Mouse (Mus musculus): ENCODE measurements at regions not wholly inside any gene's neighbourhood (a gene's known extent, or its start where the extent isn't known, plus 50 kb on each side); places are given as distances from the start of the nearest gene placed in this dataset.

DNA sequence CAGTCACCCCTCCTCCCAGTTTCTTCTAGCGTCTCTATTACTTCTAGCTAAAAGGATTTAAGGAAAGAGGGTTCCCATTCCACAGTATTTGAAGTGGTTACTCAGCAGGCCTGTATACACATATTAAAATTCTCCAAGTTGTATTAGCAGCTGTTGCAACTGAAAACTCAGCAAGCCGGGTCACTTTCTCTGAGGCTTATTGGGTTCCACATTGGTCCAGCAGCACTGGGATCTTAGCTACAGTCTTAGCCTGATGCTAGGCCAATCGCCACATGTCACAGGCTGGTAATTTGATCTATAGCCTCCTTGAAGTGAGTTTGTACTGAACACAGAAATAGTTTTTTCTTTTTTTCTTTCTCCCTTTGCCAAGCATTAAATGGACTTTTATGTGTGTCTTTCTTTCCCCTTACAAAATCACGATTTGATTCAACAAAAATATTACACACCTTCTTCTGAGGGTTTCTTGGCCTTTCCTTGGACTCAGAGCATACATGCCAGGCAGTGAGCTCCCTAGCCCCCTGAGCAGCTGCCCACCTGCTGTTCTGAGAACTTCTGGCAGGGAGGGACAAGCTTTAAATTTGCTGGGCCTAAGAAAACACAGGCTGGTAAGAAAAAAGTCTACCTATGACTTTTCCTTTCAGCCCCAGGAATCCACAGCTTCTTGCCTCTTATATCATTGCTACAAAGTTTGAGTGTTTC is 297.3 kb downstream of the Kcnrg start:
- ATAC-seq, result no peak

DNA sequence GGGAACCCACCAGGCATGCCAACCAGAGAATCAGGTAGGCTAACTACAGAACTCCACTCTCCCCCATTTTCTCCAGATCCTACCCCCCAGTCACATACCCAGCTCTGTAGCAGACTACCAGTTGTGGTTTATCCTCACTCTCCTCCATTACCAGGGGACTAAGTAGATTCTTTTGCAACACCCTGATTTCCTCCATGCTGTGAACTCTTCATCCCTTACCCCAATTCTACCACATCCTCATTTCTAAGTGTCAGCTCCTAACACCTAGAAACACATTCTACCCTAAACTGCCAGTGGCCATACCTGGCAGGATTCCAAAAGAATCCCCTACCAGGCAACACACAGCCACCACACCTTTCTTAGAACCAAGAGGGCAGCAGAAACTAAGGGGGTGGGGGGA is 310.9 kb downstream of the Kcnrg start:
- no peak for ATAC-seq

DNA sequence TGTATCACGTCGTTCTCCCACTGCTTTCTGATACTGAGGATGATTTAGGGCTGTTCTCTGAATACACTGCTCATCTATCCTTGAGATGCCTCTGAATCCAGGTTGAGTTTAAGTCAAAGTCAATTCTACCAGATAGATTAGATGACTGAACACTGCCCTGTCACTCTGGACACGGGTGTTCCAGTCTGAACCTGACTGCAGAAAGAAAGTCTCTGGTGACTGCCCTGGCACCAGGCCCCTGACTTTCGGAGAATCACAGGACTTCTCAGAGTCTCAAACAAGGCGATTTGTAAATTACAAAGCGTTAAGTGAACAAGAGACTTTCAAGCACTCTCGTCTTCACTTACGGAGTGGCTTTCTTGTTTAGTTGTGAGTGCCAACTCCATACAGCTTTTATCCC is 324.6 kb downstream of the Kcnrg start:
- no peak for ATAC-seq

DNA sequence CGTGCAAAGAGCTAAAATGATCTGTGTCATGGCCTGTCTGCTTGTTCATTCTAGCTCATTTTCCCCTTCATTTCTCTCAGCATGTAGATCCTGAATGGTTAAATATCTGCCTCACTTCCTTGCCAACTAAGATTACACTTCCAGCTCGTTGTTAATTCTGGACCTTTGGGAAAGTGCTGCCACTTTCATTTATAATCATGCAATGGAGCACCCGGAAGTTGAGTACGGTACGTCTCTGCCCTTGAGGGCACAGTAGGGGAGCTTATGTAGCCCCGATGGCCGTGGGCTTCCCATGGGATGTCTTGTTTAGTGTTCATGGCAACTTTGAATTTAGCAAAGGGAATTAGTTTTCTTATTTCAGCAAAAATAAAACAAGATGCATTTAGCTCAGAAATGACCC is 334.4 kb downstream of the Kcnrg start:
- ATAC-seq, result no peak

DNA sequence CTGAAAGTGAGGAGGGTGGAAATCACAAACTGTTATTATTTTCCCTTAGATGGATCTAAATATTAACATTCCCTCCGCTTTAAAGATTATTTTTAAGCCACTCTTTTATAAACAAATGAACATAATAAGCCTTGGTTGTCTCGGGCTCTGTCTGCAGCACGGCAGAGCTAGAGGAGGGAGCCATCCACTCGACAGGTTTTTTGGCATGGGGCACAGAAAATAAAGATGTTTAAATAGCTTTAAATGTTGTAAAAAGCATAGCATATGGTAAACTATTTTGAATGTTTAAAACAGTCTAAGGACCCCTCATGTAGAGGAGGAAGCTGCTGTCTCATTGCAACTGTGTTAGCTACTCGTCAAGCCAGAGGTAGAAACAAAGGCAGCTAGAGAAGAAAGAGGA is 338.4 kb downstream of the Kcnrg start:
- ATAC-seq, result no peak

DNA sequence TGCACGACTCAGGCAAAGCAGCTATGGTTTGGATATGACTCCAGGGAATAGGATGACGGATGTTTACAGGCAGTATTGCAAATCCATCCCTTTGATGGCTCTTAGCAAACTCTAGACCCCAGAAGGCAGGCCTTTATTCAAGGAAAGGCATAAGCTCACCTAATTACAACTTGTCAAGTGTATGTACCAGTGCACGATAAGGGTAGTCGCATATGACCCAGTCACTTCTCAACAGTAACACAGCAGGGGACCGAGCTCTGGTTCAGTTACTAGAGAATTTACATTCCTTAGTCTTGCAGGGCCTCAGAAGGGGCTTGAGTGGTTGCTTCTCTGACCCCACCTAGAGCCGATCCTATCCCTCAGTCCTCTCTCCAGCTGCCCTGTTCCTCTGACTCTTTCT is 342.2 kb downstream of the Kcnrg start:
- ATAC-seq, result no peak

DNA sequence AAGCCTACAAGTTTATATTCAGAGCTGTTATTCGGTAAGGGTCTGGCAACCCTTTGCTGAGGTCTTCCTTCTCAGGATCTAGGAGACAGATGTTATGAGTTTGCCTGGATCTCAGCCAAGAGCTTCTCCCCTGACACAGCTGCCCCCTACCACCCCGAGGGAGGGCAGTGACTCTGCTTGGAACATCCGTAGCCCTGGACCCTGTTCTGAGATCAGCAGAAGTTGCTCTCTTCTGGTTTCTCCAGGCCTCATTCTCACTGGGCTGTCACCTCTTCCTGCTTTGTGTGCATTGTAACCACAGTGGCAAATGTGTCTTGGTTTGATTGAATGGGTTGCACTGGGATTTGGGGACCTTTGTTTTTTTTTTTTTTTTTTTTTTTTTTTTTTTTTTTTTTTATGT is 342.4 kb upstream of the Rnaseh2b start:
- ATAC-seq, result no peak

DNA sequence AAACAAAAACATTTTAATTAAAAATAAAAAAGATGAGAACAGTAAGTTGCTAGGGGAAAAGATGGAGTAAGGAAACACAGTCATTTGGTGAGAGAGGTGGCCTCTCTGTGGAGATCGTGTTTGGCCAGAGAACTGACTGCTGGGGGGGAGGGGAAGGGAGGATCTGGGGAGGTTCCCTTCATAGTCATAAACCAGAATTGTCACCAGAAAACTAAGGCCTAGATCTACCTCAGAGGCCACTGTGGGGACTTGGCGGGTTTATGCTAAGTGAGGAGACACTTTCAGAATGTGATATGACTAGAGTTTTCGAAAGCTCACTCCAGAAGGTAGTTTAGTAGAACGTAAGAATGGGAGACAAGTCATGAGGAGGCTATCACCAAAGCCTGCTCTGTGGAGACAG is 339.4 kb upstream of the Rnaseh2b start:
- no peak for ATAC-seq

DNA sequence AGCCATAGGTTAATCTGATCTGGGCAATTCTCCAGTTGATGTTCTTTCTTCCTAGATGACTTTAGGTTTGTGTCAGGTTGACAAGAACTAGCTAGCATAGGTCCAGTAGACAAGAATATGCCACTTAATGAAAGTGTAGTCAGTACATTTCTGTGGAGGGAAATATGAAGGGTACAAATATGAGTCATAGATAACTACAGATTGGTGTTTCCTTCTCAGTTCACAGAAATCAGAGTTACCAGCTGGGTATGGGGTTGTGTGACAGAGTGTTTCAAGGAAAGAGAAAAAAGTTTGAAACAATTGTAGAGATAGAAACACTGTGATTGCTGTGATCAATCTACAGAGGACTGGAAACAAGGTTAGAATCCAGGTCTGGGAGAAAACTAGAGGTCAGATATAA is 337.0 kb upstream of the Rnaseh2b start:
- no peak for ATAC-seq

DNA sequence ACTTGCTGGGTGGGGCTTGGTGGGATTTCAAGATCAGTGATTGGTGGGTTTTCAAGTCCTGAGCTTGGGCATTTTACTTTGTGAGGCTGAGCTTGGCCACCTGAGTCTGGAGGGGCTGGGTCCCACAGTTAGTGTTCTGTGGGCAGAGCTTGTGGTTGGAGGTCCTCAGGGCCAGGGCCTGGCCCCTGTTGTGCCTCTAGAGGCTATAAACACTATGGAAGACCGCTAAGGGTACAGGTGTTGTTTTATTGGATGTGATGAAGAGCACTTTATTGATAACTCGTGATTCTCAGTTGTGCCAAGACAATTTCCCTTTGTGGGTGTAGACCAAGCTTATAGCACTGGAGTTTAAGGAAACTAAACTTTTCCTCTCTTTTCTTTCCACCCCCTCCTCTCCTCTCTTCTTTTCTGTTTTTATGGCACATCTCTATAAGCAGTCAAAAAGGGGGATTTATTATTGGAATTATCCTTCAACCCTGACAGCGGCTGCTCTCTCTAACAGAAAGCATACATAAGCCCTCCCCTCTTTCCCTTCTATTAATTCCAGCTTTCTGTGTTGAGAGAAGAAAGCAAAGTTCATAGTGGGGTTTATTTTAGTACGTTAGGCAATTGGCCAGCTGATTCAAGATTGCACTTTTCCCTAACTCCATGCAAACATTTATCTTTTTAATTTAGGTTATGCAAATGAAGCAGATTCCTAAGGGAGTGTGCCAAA is 332.0 kb upstream of the Rnaseh2b start:
- no peak for ATAC-seq

DNA sequence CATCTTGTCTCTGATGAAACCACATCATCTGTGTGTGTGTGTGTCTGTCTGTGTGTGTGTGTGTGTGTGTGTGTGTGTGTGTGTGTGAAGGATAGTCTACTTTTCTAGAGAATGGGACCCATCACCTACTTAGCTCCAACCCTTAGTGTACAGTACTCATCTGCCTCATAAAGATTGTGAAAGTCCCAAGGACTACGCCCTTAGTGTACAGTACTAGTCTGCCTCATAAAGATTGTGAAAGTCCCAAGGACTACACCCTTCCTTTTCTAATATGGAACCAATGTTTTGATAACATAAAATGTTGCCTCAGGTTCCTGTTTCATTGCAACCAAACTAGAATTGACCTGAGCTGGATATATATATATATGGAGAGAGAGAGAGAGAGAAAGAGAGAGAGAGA is 323.9 kb upstream of the Rnaseh2b start:
- no peak for ATAC-seq

DNA sequence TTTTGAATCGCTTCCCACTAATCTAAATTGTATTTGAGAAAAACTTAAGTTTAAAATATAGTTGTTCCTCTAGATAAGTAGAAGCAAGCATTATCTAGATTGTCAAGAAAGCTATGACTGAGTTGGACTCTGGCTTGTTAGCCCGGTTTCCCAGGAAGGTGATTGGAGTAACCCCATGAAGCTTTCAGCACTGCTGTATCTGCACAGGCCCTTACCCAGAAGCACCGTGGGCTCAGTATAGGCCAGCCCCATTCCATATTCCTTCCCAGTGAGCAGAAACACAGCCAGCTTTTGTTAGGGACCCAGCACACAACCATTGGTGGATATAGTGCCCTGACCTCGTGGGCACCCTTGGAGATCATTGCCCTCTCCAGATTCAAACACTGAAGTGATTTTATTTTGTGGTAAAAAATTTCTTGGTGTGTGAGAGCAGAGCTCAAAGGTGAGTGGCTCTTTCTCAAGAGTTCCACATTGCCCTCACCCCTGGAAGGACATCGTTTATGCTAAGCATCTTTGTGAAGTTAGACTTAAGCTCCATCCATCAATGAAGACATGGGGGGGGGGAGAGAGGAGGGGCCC is 323.3 kb upstream of the Rnaseh2b start:
- no peak for ATAC-seq

DNA sequence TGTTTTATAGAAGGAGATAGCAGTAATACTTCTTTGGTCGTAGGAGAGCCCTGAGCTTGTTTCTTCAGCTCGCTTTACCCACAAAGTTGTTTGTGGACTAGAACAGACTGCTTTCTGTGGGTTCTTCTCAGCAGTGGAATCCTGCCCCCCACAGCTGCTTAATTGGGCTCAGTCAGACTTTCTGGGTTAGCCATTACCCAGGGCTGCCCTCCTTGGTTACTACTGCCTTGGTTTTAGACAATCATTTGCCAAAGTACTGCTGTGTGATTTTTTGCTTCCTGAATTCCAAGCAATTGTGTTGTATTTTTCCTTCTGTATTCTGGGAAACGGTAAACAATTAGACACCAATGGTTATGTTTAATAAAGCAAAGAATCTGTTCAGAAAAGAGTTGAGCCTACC is 321.8 kb upstream of the Rnaseh2b start:
- ATAC-seq, result no peak

DNA sequence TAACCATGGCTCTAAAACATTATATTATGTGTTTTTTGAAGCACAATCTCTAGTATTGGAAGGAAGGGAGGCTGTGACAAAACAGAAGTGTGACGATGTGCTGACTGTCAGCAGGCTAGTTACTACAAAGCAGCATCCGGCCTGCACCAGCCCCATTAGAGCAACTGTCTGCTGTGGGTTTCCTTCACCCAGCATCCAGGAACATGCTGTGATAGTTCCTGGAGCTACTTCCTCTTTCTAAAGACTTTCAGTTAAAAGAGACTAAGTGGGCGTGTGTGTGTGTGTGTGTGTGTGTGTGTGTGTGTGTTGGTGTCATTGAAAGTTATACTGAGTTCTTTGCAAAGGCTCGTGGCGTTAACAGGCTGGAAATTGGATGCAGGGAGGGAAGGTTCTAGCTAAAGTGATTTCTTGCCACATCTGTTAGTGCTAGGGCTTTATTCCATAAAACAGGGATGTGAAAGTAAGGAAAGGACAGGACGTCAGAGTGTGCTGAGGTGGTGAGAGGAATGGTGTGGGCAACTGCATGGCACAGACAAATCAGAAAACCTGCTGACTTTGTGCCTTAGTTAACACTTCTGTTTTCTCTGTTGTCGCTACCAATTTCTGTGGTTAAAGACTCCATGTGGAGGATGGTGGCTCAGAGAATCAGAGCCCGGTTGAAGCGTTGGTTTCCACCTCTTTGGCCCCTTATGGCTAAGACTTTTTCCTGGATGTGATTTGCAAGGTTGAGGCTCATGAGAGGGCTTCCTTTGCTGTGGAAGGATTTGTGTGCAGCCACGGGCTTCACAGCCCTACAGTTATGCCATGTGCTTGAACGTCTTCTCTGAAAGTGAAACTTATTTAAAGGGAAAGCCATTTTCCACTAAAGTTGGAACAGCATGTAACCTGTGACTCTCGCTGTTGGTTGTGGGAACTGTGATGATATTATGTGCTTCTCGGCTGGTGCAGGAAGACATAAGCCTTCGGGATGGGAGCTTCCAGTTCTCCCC is 321.0 kb upstream of the Rnaseh2b start:
- peak; percentile 98 for ATAC-seq

DNA sequence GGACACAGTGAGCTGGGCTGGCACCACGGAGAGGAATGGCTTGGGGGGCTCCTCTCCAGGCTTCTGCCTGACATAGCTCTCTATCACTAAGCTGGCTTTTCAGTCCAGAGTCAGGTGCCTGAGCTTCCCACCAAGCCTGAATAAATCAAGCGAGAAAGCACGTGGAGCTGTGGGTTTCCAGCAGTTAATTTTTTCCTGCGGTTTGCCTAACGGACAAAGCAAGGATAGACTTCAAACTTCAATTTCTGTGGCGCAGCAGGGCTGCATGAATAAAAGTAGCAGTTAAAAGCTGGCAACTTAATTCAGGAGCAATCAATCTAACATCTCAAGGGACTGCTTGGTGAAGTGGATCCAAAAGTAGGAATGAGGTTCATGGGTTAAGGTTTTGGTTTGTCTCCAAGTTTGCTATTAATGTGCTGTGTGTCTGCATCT is 317.1 kb upstream of the Rnaseh2b start:
- ATAC-seq, result no peak

DNA sequence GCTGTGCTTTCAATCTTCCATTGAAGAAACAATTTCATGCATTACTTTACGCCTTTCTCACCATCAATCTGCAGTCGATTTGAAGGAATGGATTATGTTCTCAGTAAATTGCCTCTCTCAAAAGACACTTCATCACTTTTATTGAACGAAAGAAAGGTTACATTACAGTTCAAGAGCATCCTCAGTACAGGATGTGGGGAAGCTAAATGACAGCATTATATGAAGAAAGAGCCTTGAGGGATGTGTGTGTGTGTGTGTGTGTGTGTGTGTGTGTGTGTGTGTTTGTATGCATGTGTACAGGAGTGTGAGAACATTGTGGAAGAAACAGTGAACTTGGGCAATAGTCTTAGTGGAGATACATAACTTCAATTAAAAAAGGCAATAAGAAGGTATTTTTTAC is 311.8 kb upstream of the Rnaseh2b start:
- peak; percentile 73 for ATAC-seq

DNA sequence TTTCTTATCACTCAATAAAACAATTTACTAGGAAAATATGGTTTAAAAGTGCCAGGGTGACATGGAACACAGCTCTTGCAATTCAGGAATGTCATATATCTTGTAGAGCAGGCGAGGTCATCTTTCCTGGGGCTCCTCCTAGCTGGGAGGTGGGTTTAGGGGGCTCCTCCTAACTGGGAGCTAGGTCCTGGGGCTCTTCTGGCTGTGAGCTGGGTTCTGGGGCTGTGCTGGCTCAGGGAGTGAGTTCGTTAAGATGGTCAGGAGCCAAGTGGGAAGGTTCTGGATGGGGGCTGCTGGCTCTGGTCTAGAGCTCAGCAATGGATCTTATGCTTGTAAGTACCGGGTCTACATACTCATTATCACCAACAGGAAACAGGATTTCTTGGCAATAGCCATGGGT is 306.8 kb upstream of the Rnaseh2b start:
- ATAC-seq, result no peak

DNA sequence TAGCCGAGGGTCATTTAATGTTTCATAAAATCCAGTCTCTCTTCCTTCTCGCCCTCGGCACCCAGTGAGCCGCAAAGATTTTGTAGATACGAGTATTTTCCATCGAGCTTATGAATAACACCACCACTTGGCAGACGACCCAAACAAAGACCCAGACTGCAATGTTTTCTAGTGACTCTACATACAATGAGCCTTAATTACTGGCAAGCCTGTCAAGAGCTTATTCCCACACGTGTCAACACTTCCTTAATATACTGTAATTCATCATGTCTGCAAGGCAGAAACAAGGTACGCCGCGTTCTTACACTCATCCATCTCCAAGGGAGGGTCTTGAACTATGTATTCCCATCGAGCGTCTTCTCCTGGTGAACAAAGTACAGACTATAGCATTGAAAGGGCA is 306.2 kb upstream of the Rnaseh2b start:
- no peak for ATAC-seq

DNA sequence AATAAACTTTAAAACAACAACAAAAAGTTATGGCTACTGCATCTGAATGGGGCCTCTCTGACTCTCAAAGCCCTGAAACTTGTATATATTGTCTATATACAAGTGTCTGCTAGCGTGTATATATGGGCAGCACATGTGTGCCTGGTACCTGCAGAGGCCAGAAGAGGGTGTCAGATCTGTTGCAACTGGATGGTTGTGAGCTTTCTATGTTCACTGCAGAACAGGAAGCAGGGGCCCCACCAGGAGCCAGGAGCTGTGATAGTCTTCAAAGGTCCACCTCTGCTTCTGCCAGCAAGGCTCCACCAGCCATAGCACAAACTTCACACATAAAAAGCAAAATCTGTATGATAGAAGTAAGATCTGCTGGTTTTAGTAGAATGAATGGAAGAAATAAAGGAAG is 297.1 kb upstream of the Rnaseh2b start:
- peak; percentile 37 for ATAC-seq

DNA sequence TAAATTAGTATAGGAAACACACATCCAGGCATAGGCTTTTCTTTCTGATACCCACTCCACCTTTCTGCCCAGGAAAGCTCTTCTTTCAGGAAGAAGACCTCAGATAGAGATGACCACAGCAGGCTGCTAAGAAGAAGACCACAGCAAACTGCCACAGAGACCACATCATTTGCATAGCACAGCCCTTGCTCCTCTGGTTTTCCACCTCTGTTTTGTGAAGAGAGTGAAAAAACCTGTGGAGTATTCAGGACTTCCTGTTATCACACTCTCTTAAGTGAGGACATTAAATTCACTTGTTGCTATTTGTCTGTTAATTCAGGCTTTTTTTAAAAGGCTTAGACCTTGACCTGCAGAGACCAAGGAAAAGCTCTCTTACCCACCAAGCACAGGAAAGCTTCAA is 294.7 kb upstream of the Rnaseh2b start:
- no peak for ATAC-seq

DNA sequence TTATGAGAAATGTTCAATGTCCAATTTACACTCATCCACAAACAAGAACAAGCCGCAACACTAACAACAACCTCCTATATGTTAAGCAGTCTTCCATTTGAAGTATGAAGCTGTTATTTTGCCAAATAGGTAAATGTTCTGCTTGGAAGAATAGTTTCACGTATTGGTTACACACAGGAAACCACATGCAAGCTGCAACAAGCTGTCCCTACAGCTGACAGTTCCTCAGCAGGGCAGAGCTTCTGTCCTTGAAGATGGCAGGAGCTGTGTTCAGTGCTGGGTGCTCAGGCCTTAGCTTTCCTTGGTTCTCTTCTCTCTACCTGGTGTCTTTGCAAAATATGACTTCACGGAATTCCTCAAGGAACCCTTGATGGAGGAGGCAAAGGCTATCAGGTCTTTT is 294.1 kb upstream of the Rnaseh2b start:
- ATAC-seq, result no peak

DNA sequence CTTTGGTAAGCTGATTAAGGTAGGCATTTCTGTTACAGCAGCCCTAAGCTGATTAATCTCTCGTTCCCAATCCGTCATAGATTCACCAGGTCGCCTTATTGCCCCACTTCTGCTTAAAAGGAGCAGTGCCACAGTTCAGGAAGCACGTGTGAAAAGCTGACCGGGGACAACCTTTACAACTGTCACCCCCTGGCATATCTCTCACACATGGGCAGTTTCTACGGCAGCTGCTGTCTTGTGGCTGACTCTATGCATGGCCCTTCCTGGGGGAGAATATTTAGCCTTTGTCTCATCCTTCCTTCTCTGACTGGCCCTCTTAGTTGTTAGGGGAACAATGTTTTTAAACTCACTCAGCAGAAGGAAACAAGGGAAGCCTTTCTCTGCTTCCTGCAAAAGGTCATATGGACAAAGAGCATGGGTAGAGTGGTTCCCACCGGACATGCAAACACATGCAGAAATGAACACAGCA is 290.9 kb upstream of the Rnaseh2b start:
- ATAC-seq, result no peak

DNA sequence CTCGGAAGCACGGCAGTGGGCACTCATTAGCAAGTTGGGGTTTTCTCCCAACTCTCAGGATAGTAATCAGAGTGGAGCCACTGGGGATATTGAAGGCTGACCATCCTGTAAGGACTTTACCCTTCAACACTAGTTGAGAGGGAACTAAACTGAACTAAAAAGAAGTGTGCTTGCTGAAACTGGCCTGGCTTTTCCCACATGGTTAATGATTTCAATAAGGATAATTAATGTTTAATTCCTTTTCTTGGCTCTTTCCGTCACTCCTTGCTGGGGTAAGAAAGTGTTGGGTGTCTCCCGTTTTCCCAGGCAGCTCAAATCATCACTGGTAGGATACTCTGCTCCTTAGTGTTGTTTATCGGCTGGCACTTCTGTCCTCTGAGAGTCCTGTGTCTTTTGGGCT is 290.3 kb upstream of the Rnaseh2b start:
- no peak for ATAC-seq
